Mouse (Mus musculus): Measurements from ENCODE around the gene Atp6v0a1. TPM values are rescaled to one million over a fixed set of nuclear protein-coding genes. Genes with fewer than 3 reads are reported as not detected.

Atp6v0a1 gene
- polyA plus RNA-seq, 1 experiment from 2014 or later = 38.8 TPM

- no peak for ATAC-seq
These were observed 102.9 kb downstream of the Atp6v0a1 start for GRCm38 (mm10) chr11:101112186-101112585.

More at GRCm38 (mm10) chr11:101112186-101112585, 102.9 kb downstream of the Atp6v0a1 start:
- H3K4me1 ChIP-seq (ENCODE audit: control insufficient read depth, insufficient read depth, low read length) = peaks cover 3% of the 10 kb centered on the region; the same call in 1 of the 2 replicates
- H3K4me3 ChIP-seq (ENCODE audit: low read length) = no peak overlapping the region
- no peaks in the 10 kb centered on the region for H3K27me3 ChIP-seq (replicated peaks; ENCODE audit: control insufficient read depth, insufficient read depth, low read length)
- H3K9ac ChIP-seq (ENCODE audit: low read depth, low read length) = no peak overlapping the region
- H3K36me3 ChIP-seq (ENCODE audit: control insufficient read depth, insufficient read depth, low read length) = 0 out of 2 replicates have a peak, but pooled peaks cover 3% of the 10 kb centered on the region
- no peaks in the 10 kb centered on the region for H3K9me3 ChIP-seq (ENCODE audit: control insufficient read depth, low read length)
- no peak overlapping the region for H3K27ac ChIP-seq (ENCODE audit: low read length)
- H3K4me2 ChIP-seq (ENCODE audit: low read depth, low read length) = no peak overlapping the region
- WGBS = 91% methylated on average over 3 of the region's 3 CpGs

Small RNAs within 50 kb of the gene (microRNA-seq; reads per million reads assigned to microRNA genes)
- 1.1 reads per million for gene Mir6928

Other genes with a start within 250 kb of the Atp6v0a1 start
- gene Kcnh4, start 249.5 kb upstream of the Atp6v0a1 start, polyA plus RNA-seq (2015; fragmentation: Nextera tagmentation; extraction: Ambion mirVana) = 0.12 and 0.15 TPM in 2 replicates
- not detected in 2 replicates for gene Hcrt, start 246.5 kb upstream of the Atp6v0a1 start, polyA plus RNA-seq (2015; fragmentation: Nextera tagmentation; extraction: Ambion mirVana)
- gene Ghdc, start 238.5 kb upstream of the Atp6v0a1 start, polyA plus RNA-seq (2015; fragmentation: Nextera tagmentation; extraction: Ambion mirVana) = 6.5 and 6.7 TPM in 2 replicates
- gene Stat5b, start 158.7 kb upstream of the Atp6v0a1 start, polyA plus RNA-seq (2015; fragmentation: Nextera tagmentation; extraction: Ambion mirVana) = 20.5 and 22.8 TPM in 2 replicates
- 5.8 and 6.2 TPM in 2 replicates for gene Stat5a, start 150.1 kb upstream of the Atp6v0a1 start, polyA plus RNA-seq (2015; fragmentation: Nextera tagmentation; extraction: Ambion mirVana)
- gene Stat3, start 69.9 kb upstream of the Atp6v0a1 start, polyA plus RNA-seq (2015; fragmentation: Nextera tagmentation; extraction: Ambion mirVana) = 48.9 and 53.2 TPM in 2 replicates
- gene Cavin1, start 38.6 kb upstream of the Atp6v0a1 start, polyA plus RNA-seq (2015; fragmentation: Nextera tagmentation; extraction: Ambion mirVana) = 214 and 221 TPM in 2 replicates
- 14.7 and 18.2 TPM in 2 replicates for gene Naglu, start 60.6 kb downstream of the Atp6v0a1 start, polyA plus RNA-seq (2015; fragmentation: Nextera tagmentation; extraction: Ambion mirVana)
- 0.10 and 0.16 TPM in 2 replicates for gene Hsd17b1, start 69.0 kb downstream of the Atp6v0a1 start, polyA plus RNA-seq (2015; fragmentation: Nextera tagmentation; extraction: Ambion mirVana)
- 44.4 and 47.1 TPM in 2 replicates for gene Coasy, start 73.1 kb downstream of the Atp6v0a1 start, polyA plus RNA-seq (2015; fragmentation: Nextera tagmentation; extraction: Ambion mirVana)
- 78.6 and 87.5 TPM in 2 replicates for gene Mlx, start 77.8 kb downstream of the Atp6v0a1 start, polyA plus RNA-seq (2015; fragmentation: Nextera tagmentation; extraction: Ambion mirVana)
- gene Psmc3ip, start 86.0 kb downstream of the Atp6v0a1 start, polyA plus RNA-seq (2015; fragmentation: Nextera tagmentation; extraction: Ambion mirVana) = 15.0 and 18.1 TPM in 2 replicates
- 12.6 and 13.2 TPM in 2 replicates for gene Retreg3, start 110.4 kb downstream of the Atp6v0a1 start, polyA plus RNA-seq (2015; fragmentation: Nextera tagmentation; extraction: Ambion mirVana)
- gene Tubg1, start 110.5 kb downstream of the Atp6v0a1 start, polyA plus RNA-seq (2015; fragmentation: Nextera tagmentation; extraction: Ambion mirVana) = 51.0 and 56.3 TPM in 2 replicates
- 3.9 and 4.2 TPM in 2 replicates for gene Tubg2, start 146.5 kb downstream of the Atp6v0a1 start, polyA plus RNA-seq (2015; fragmentation: Nextera tagmentation; extraction: Ambion mirVana)
- 0.86 and 0.87 TPM in 2 replicates for gene Cntnap1, start 161.1 kb downstream of the Atp6v0a1 start, polyA plus RNA-seq (2015; fragmentation: Nextera tagmentation; extraction: Ambion mirVana)
- gene Plekhh3, start 161.9 kb downstream of the Atp6v0a1 start, polyA plus RNA-seq (2015; fragmentation: Nextera tagmentation; extraction: Ambion mirVana) = 9.2 and 10.1 TPM in 2 replicates
- 0.20 and 0.29 TPM in 2 replicates for gene Ccr10, start 166.0 kb downstream of the Atp6v0a1 start, polyA plus RNA-seq (2015; fragmentation: Nextera tagmentation; extraction: Ambion mirVana)
- gene Ezh1, start 217.0 kb downstream of the Atp6v0a1 start, polyA plus RNA-seq (2015; fragmentation: Nextera tagmentation; extraction: Ambion mirVana) = 16.2 and 18.8 TPM in 2 replicates
- 87.8 and 95.1 TPM in 2 replicates for gene Ramp2, start 236.6 kb downstream of the Atp6v0a1 start, polyA plus RNA-seq (2015; fragmentation: Nextera tagmentation; extraction: Ambion mirVana)
- gene Vps25, start 244.3 kb downstream of the Atp6v0a1 start, polyA plus RNA-seq (2015; fragmentation: Nextera tagmentation; extraction: Ambion mirVana) = 152 and 155 TPM in 2 replicates